ENCODE assay signal across 8 mouse cellular contexts in genomic region chr7:109480765-109481197, GRCm38 (mm10). TPM values are rescaled to one million over a fixed set of nuclear protein-coding genes. Genes with fewer than 3 reads are reported as not detected.
A peak's percentile ranks its signal among the peaks of the same experiment; 100 is the strongest.
DNase-seq lines count a peak whose midpoint lies in the region; ATAC-seq and TF ChIP-seq lines count a peak whose summit lies in the region.

No protein-coding gene starts in this region.

- H3K36me3 ChIP-seq in thymus, adult 2 months (ENCODE audit: control insufficient read depth, insufficient read depth, low read length): no peaks in the 10 kb centered on the region
- H3K36me3 ChIP-seq in hindbrain, postnatal 0 days (ENCODE audit: insufficient read depth, low read length): no peaks in the 10 kb centered on the region
- no peaks in the 10 kb centered on the region for H3K36me3 ChIP-seq in liver, embryonic 12.5 days

- no peaks in the 10 kb centered on the region for H3K27me3 ChIP-seq in thymus, adult 2 months (ENCODE audit: control insufficient read depth, insufficient read depth, low read length)
- H3K27me3 ChIP-seq in hindbrain, postnatal 0 days (ENCODE audit: insufficient read depth, low read length): 0 out of 2 replicates have a peak, but pooled peaks cover 4% of the 10 kb centered on the region
- H3K27me3 ChIP-seq in liver, embryonic 12.5 days (replicated peaks): no peaks in the 10 kb centered on the region

- H3K4me2 ChIP-seq in hindbrain, postnatal 0 days (ENCODE audit: low read depth, low read length): peak overlapping the region; percentile 36; the same call in 1 of the 2 replicates
- no peak overlapping the region for H3K4me2 ChIP-seq in liver, embryonic 12.5 days

- H3K9me3 ChIP-seq in hindbrain, postnatal 0 days (ENCODE audit: low read length): no peaks in the 10 kb centered on the region
- no peaks in the 10 kb centered on the region for H3K9me3 ChIP-seq in liver, embryonic 12.5 days (replicated peaks)

- TF ChIP-seq POLR2A in thymus, adult 2 months (IDR thresholded peaks at IDR 0.05; ENCODE audit: control insufficient read depth, extremely low read depth, insufficient read depth, low read length, poor library complexity): no peak

- no peak overlapping the region for H3K4me3 ChIP-seq in thymus, adult 2 months (ENCODE audit: control insufficient read depth, insufficient read depth, low read length)
- 0 out of 2 replicates have a peak overlapping the region, but pooled peaks have one; percentile 4 for H3K4me3 ChIP-seq in hindbrain, postnatal 0 days (ENCODE audit: low read length)
- H3K4me3 ChIP-seq in liver, embryonic 12.5 days: no peak overlapping the region

- ATAC-seq in hindbrain, postnatal 0 days: peak; percentile 81
- no peak for ATAC-seq in liver, embryonic 12.5 days
- ATAC-seq in megakaryocyte-erythroid progenitor cell, adult 5-6 weeks (replicated peaks; ENCODE audit: low FRiP score, low TSS enrichment, poor library complexity, severe bottlenecking): no peak

- WGBS in thymus, adult 2 months: 51% methylated on average over 7 of the region's 7 CpGs
- WGBS in hindbrain, postnatal 0 days: 16% methylated on average over 7 of the region's 7 CpGs
- 49% methylated on average over 7 of the region's 7 CpGs for WGBS in liver, embryonic 12.5 days (ENCODE audit: insufficient replicate concordance)

- TF ChIP-seq CTCF in thymus, adult 2 months (IDR thresholded peaks at IDR 0.05; ENCODE audit: borderline replicate concordance, control insufficient read depth, extremely low read depth, insufficient read depth, low read length, poor library complexity): no peak
- peak; percentile 58 for TF ChIP-seq CTCF in hindbrain, postnatal 0 days (IDR thresholded peaks at IDR 0.05; ENCODE audit: low read depth)

- DNase-seq in adrenal gland, adult (ENCODE audit: inconsistent age in 2 of 2, low spot score in 1 of 2): peak; percentile 36 to 62
- no peak for DNase-seq in adrenal gland, postnatal 4 days (ENCODE audit: low spot score in 2 of 2)
- DNase-seq in thymus, postnatal 25 days: peak; percentile 5
- DNase-seq in thymus, adult 2 months: no peak
- DNase-seq in hindbrain, postnatal 0 days (ENCODE audit: low spot score): peak; percentile 69
- DNase-seq in lung, postnatal 4 days: peak; percentile 21 to 44

- H3K9ac ChIP-seq in hindbrain, postnatal 0 days (replicated peaks; ENCODE audit: low read length): no peak overlapping the region
- no peak overlapping the region for H3K9ac ChIP-seq in liver, embryonic 12.5 days

- H3K27ac ChIP-seq in thymus, adult 2 months (ENCODE audit: control insufficient read depth, insufficient read depth, low read length): no peak overlapping the region
- H3K27ac ChIP-seq in hindbrain, postnatal 0 days: 0 out of 2 replicates have a peak overlapping the region, but pooled peaks have one; percentile 20
- no peak overlapping the region for H3K27ac ChIP-seq in liver, embryonic 12.5 days

- H3K4me1 ChIP-seq in thymus, adult 2 months (replicated peaks; ENCODE audit: control insufficient read depth, insufficient read depth, low read length): no peaks in the 10 kb centered on the region
- H3K4me1 ChIP-seq in hindbrain, postnatal 0 days (ENCODE audit: insufficient read depth, low read length): no peaks in the 10 kb centered on the region
- H3K4me1 ChIP-seq in liver, embryonic 12.5 days: no peaks in the 10 kb centered on the region

RNA-seq across cellular contexts. Expression of gene Trim66, which starts 27.2 kb away (rescaled TPM):
- under 1 TPM; 0.25 to 0.40 TPM for total RNA-seq in adrenal gland, postnatal 4 days (2021)
- 0.48 and 0.49 TPM in 2 replicates for polyA plus RNA-seq in thymus, adult 2 months (2012; rRNA removed)
- total RNA-seq in hindbrain, postnatal 0 days (2014; rRNA removed): 2.9 and 4.5 TPM in 2 replicates
- 0.61 and 0.73 TPM in 2 replicates for polyA plus RNA-seq in hindbrain, postnatal 0 days (2015; fragmentation: Nextera tagmentation; extraction: Ambion mirVana)
- polyA plus RNA-seq in liver, embryonic 12.5 days (2016; fragmentation: Nextera tagmentation; extraction: Ambion mirVana): 0.04 TPM in 1 of 2 replicates, not detected in the other
- not detected in 2 replicates for total RNA-seq in megakaryocyte-erythroid progenitor cell, adult 5-6 weeks (2014; fragmentation: Nextera tagmentation)
- not detected in 2 replicates for total RNA-seq in megakaryocyte-erythroid progenitor cell, adult 5-6 weeks (2017)

RNA-seq across cellular contexts. Expression of gene Rpl27a, which starts 38.2 kb away (rescaled TPM):
- 100 to 1,000 TPM; 264 to 272 TPM for total RNA-seq in adrenal gland, postnatal 4 days (2021)
- polyA plus RNA-seq in thymus, adult 2 months (2012; rRNA removed): 429 and 436 TPM in 2 replicates
- 337 and 346 TPM in 2 replicates for total RNA-seq in hindbrain, postnatal 0 days (2014; rRNA removed)
- 100 and 104 TPM in 2 replicates for polyA plus RNA-seq in hindbrain, postnatal 0 days (2015; fragmentation: Nextera tagmentation; extraction: Ambion mirVana)
- polyA plus RNA-seq in liver, embryonic 12.5 days (2016; fragmentation: Nextera tagmentation; extraction: Ambion mirVana): 122 and 125 TPM in 2 replicates
- 853 and 1,045 TPM in 2 replicates for total RNA-seq in megakaryocyte-erythroid progenitor cell, adult 5-6 weeks (2014; fragmentation: Nextera tagmentation)
- 970 and 1,232 TPM in 2 replicates for total RNA-seq in megakaryocyte-erythroid progenitor cell, adult 5-6 weeks (2017)

RNA-seq across cellular contexts. Expression of gene Stk33, which starts 41.9 kb away (rescaled TPM):
- 1 to 10 TPM; 1.1 to 1.5 TPM for total RNA-seq in adrenal gland, postnatal 4 days (2021)
- 0.43 and 0.73 TPM in 2 replicates for polyA plus RNA-seq in thymus, adult 2 months (2012; rRNA removed)
- 3.3 and 4.5 TPM in 2 replicates for total RNA-seq in hindbrain, postnatal 0 days (2014; rRNA removed)
- 4.6 and 6.2 TPM in 2 replicates for polyA plus RNA-seq in hindbrain, postnatal 0 days (2015; fragmentation: Nextera tagmentation; extraction: Ambion mirVana)
- polyA plus RNA-seq in liver, embryonic 12.5 days (2016; fragmentation: Nextera tagmentation; extraction: Ambion mirVana): not detected in 2 replicates
- not detected in 2 replicates for total RNA-seq in megakaryocyte-erythroid progenitor cell, adult 5-6 weeks (2014; fragmentation: Nextera tagmentation)
- total RNA-seq in megakaryocyte-erythroid progenitor cell, adult 5-6 weeks (2017): not detected in 2 replicates

Comparison
In these comparisons a context has a peak if more than half of its experiments do, and no peak if none do; other contexts are left out.
1. DNase-seq: peak in adrenal gland, adult (2 of 2), thymus, postnatal 25 days (single experiment), hindbrain, postnatal 0 days (single experiment) and lung, postnatal 4 days (2 of 2); none in adrenal gland, postnatal 4 days (0 of 2) and thymus, adult 2 months (single experiment).